Mouse (Mus musculus): ENCODE measurements at regions not wholly inside any gene's neighbourhood (a gene's known extent, or its start where the extent isn't known, plus 50 kb on each side); places are given as distances from the start of the nearest gene placed in this dataset.
A peak's percentile ranks its signal among the peaks of the same experiment; 100 is the strongest.
"Not testable (repeated sequence)": the region's sequence is repeated elsewhere in the genome, so short reads cannot be mapped to it uniquely, and the experiment has no call there.

GRCm38 (mm10) chr3:153144217-153144616 is 162.2 kb upstream of the St6galnac5 start:
- Histone ChIP-seq H3K9ac (replicated peaks) (no peak overlapping the region), H3K36me3 (no peaks in the 10 kb centered on the region), H3K9me3 (no peaks in the 10 kb centered on the region), H3K4me1 (no peaks in the 10 kb centered on the region), H3K4me3 (no peak overlapping the region), H3K27me3 (no peaks in the 10 kb centered on the region), H3K4me2 (replicated peaks) (no peak overlapping the region), H3K27ac (replicated peaks) (no peak overlapping the region)
- no peak for ATAC-seq (ENCODE audit: low FRiP score, low read depth)
- WGBS = 81% methylated on average over 10 of the region's 10 CpGs

DNA sequence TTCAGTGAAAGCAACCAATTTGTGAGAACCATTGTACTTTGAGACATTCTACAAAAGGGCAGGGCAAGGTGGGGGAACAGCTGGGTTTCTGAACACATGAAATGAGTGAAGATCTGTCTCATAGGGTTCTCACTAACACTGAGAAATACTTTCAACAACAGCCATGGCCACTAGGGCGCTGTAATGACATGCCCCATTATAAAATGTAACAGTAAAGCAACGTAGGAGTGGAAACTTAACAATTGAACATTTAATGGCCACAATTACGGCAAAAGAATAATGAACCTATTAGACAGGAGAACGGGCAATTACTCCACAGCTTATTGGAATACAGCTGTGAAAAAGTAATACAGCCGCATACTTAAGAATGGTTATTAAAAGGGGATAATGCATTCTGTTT is 158.9 kb upstream of the St6galnac5 start:
- ATAC-seq (ENCODE audit: low FRiP score, low read depth) = no peak
- Histone ChIP-seq H3K9me3 (no peaks in the 10 kb centered on the region), H3K36me3 (no peaks in the 10 kb centered on the region), H3K4me3 (no peak overlapping the region), H3K27ac (replicated peaks) (no peak overlapping the region), H3K4me1 (no peaks in the 10 kb centered on the region), H3K4me2 (replicated peaks) (no peak overlapping the region), H3K27me3 (no peaks in the 10 kb centered on the region), H3K9ac (replicated peaks) (no peak overlapping the region)
- WGBS = 81% methylated on average over 5 of the region's 5 CpGs

GRCm38 (mm10) chr3:153125335-153125734 is 143.3 kb upstream of the St6galnac5 start:
- Histone ChIP-seq H3K4me1 (no peaks in the 10 kb centered on the region), H3K36me3 (no peaks in the 10 kb centered on the region), H3K4me2 (replicated peaks) (no peak overlapping the region), H3K27ac (replicated peaks) (no peak overlapping the region), H3K4me3 (no peak overlapping the region), H3K9ac (replicated peaks) (no peak overlapping the region), H3K27me3 (no peaks in the 10 kb centered on the region), H3K9me3 (no peaks in the 10 kb centered on the region)
- ATAC-seq (ENCODE audit: low FRiP score, low read depth) = no peak
- 82% methylated on average over 5 of the region's 5 CpGs for WGBS

DNA sequence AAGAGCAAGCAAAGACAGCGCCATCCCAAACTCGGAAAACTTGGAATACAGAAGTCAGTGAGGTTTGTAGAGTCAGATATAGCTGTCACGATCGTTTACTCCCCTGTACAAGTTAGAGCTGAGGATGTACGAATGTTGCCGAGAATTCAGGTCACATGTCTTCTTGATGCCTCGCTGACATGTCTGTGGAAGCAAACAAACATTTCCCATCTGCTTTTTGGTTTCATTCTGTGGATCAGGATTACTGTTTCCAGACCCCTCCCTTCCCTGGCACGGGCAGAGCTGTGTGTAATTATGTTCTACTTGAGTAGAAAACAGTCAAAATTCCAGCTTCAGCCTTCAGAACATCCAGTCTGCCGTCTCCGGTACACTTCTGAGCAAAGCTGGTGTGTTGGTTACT is 139.9 kb upstream of the St6galnac5 start:
- Histone ChIP-seq H3K4me2 (replicated peaks) (no peak overlapping the region), H3K9me3 (no peaks in the 10 kb centered on the region), H3K9ac (replicated peaks) (no peak overlapping the region), H3K36me3 (no peaks in the 10 kb centered on the region), H3K27ac (replicated peaks) (no peak overlapping the region), H3K4me1 (no peaks in the 10 kb centered on the region), H3K4me3 (no peak overlapping the region), H3K27me3 (no peaks in the 10 kb centered on the region)
- 90% methylated on average over 10 of the region's 10 CpGs for WGBS
- ATAC-seq (ENCODE audit: low FRiP score, low read depth) = no peak

DNA sequence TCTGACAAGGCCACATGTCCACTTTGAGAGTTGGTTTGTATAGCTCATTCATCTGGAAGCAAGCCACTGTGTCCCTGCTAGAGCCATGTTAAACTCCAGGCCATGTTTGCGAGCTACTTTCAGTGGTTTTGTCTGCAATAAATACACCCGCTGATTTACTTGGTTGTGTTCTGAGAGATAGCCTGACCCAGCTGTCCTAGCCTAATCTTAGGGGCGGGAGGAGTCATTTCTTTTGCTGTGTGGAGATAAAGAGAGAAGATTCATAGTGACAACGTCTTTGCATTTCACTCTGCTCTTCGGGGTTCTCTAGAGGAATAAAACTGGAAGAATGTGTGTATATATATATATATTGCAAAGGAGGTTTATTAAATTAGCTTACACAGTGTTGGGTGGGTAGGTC is 137.1 kb upstream of the St6galnac5 start:
- WGBS = 84% methylated on average over 5 of the region's 5 CpGs
- Histone ChIP-seq H3K4me1 (no peaks in the 10 kb centered on the region), H3K36me3 (no peaks in the 10 kb centered on the region), H3K4me3 (no peak overlapping the region), H3K27me3 (no peaks in the 10 kb centered on the region), H3K9me3 (no peaks in the 10 kb centered on the region), H3K9ac (replicated peaks) (no peak overlapping the region), H3K27ac (replicated peaks) (no peak overlapping the region), H3K4me2 (replicated peaks) (no peak overlapping the region)
- no peak for ATAC-seq (ENCODE audit: low FRiP score, low read depth)

DNA sequence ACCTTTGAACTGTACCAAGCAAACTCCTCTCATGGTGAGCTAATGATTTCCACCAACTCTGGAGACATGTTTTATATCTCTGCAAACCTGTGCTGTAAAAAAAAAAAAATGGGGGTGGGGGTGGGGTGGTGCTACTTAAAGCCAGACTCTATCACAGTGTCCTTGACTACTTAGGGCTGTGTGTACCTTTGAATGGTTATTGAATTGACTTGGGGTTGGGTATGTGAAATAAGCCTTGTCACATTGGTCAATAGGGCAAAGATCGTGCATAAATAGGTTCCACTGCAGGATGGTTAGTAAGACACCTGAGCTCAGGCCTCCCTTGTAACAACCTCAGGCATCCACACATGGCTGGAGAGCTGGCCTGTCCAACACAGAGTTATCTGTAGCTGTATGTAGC is 136.6 kb upstream of the St6galnac5 start:
- no peaks in the 10 kb centered on the region for H3K4me1 ChIP-seq
- H3K4me3 ChIP-seq = no peak overlapping the region
- no peaks in the 10 kb centered on the region for H3K27me3 ChIP-seq
- no peak overlapping the region for H3K4me2 ChIP-seq (replicated peaks)
- no peaks in the 10 kb centered on the region for H3K36me3 ChIP-seq
- H3K9me3 ChIP-seq = no peaks in the 10 kb centered on the region
- no peak for ATAC-seq (ENCODE audit: low FRiP score, low read depth)
- 97% methylated on average over 1 of the region's 1 CpGs for WGBS
- no peak overlapping the region for H3K9ac ChIP-seq (replicated peaks)
- no peak overlapping the region for H3K27ac ChIP-seq (replicated peaks)

GRCm38 (mm10) chr3:153105591-153105990 is 123.5 kb upstream of the St6galnac5 start:
- WGBS = 85% methylated on average over 5 of the region's 5 CpGs
- Histone ChIP-seq H3K4me3 (no peak overlapping the region), H3K36me3 (no peaks in the 10 kb centered on the region), H3K9me3 (no peaks in the 10 kb centered on the region), H3K9ac (replicated peaks) (no peak overlapping the region), H3K27ac (replicated peaks) (no peak overlapping the region), H3K4me1 (no peaks in the 10 kb centered on the region), H3K4me2 (replicated peaks) (no peak overlapping the region), H3K27me3 (no peaks in the 10 kb centered on the region)
- ATAC-seq (ENCODE audit: low FRiP score, low read depth) = no peak

- H3K4me3 ChIP-seq; H3K27ac ChIP-seq (replicated peaks); H3K9ac ChIP-seq (replicated peaks); H3K27me3 ChIP-seq; H3K9me3 ChIP-seq; ATAC-seq (ENCODE audit: low FRiP score, low read depth); H3K36me3 ChIP-seq; H3K4me2 ChIP-seq (replicated peaks); H3K4me1 ChIP-seq: not testable (repeated sequence)
- 88% methylated on average over 4 of the region's 4 CpGs for WGBS
Measured at GRCm38 (mm10) chr3:153090572-153090971, 108.5 kb upstream of the St6galnac5 start.

DNA sequence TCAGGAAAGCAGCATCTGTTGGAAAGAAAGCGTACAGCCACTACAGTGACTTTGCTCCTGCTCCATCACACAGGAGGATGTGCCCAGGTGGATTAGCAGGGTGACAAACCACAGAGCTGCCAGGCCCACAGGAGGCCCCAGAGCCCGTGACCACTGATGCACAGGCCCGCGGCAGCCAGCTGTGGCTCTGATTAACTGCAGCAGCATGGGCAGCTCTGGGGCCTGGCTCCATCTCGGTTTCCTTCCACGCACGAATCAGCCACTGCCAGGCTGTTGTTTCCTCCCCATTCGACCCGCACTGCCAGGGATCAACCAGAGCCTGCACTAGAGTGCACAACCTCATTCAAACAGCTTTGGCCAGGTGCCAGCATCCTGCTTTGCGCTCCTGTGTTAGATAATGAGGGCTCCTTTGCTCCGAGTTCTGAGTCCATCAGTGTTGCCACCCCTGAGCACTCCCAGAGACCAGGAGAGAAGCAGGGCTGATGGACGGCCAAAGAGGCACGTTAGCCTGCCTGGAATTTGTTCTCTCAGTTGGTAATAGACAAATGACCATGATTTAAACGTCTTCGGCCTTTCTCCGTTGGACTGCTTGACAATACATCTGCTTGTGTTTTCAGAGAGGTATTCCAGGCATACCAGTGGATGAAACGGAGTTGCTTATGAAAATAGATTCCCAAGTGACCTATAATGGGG is 103.2 kb upstream of the St6galnac5 start:
- peak; percentile 74 for ATAC-seq (ENCODE audit: low FRiP score, low read depth)
- WGBS = 26% methylated on average over 17 of the region's 17 CpGs
- no peak overlapping the region for H3K9ac ChIP-seq (replicated peaks)
- H3K4me1 ChIP-seq = peaks cover 31% of the 10 kb centered on the region
- peak overlapping the region; percentile 40 for H3K4me2 ChIP-seq (replicated peaks)
- H3K27me3 ChIP-seq = peaks cover 9% of the 10 kb centered on the region
- H3K36me3 ChIP-seq = no peaks in the 10 kb centered on the region
- H3K4me3 ChIP-seq = no peak overlapping the region
- peak overlapping the region; percentile 84 for H3K27ac ChIP-seq (replicated peaks)
- no peaks in the 10 kb centered on the region for H3K9me3 ChIP-seq

DNA sequence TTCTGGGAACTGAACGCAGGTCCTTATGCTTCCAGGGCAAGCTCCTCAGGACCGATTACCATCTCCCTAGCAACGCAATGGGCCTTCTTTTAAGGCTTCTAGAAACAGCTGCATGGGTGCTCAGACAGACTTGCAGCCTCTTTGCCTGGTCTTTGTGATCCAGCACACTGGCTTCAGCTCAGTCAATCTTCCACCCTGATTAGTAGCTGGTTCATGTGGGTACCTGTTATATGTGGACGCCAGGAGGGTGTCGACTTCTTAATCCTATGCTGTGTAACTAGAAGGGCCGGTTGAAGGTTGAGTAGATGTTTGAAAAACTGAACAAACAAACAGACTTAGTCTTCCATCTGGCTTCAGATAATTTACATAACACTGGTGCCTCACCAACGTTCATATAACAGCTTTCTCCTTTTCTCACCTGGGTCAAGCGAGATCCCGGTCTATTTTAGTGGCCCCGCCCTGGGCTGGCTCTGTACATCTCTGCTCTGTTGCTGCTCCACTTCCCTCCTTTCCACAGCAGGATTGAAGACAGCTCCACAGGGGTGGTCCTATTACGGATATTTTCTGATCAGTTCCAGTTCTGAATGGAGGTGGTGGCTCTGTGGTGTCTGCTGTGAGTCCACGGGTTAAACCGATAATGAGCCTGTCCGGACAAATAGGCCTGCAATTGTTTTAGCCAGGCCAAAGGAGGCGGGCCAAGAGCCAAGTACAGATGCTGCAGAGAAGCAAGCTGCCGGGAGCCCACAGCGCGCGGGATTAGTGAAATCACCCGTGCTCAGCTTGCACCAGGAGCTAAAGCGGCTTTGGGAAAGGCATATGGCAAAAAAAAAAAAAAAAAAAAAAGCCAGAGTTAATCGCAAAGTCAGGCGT is 102.4 kb upstream of the St6galnac5 start:
- Histone ChIP-seq H3K4me1 (peaks cover 31% of the 10 kb centered on the region), H3K4me2 (replicated peaks) (peak overlapping the region; percentile 40), H3K9ac (replicated peaks) (no peak overlapping the region), H3K27me3 (peaks cover 9% of the 10 kb centered on the region), H3K9me3 (no peaks in the 10 kb centered on the region), H3K27ac (replicated peaks) (peak overlapping the region; percentile 84), H3K36me3 (no peaks in the 10 kb centered on the region), H3K4me3 (no peak overlapping the region)
- 28% methylated on average over 23 of the region's 23 CpGs for WGBS
- ATAC-seq (ENCODE audit: low FRiP score, low read depth) = peak; percentile 80

DNA sequence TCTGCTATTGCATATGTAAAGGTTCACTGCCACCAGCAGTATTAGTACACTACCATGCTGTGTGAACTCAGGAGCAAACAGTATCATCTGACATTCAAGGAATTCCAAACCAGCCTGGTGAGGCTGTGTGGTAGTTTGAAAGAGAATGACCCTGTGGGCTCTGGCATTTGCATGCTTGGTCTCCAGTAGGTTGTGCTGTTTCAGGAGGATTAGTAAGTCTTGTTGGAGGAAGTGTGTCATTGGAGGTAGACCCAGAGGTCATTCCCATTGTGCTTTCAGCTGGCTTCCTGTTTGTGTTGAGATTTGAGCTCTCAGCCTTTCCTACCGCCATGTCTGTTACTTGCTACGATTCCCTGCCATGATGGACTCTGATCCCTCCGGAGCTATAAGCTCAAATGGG is 98.3 kb upstream of the St6galnac5 start:
- H3K36me3 ChIP-seq = no peaks in the 10 kb centered on the region
- H3K27ac ChIP-seq (replicated peaks) = no peak overlapping the region
- H3K4me3 ChIP-seq = no peak overlapping the region
- H3K4me2 ChIP-seq (replicated peaks) = no peak overlapping the region
- no peaks in the 10 kb centered on the region for H3K9me3 ChIP-seq
- H3K4me1 ChIP-seq = peaks cover 22% of the 10 kb centered on the region
- ATAC-seq (ENCODE audit: low FRiP score, low read depth) = no peak
- H3K27me3 ChIP-seq = peaks cover 9% of the 10 kb centered on the region
- no peak overlapping the region for H3K9ac ChIP-seq (replicated peaks)
- whole genome bisulfite sequencing = 84% methylated on average over 3 of the region's 3 CpGs

- Histone ChIP-seq H3K9ac (replicated peaks) (no peak overlapping the region), H3K4me3 (no peak overlapping the region), H3K27ac (replicated peaks) (no peak overlapping the region), H3K36me3 (no peaks in the 10 kb centered on the region), H3K4me2 (replicated peaks) (no peak overlapping the region), H3K27me3 (peaks cover 13% of the 10 kb centered on the region), H3K9me3 (no peaks in the 10 kb centered on the region), H3K4me1 (no peaks in the 10 kb centered on the region)
- ATAC-seq (ENCODE audit: low FRiP score, low read depth) = no peak
- WGBS = 88% methylated on average over 14 of the region's 14 CpGs
Measured at GRCm38 (mm10) chr3:153077846-153078703, 96.0 kb upstream of the St6galnac5 start.
